Mouse (Mus musculus): ENCODE measurements at regions not wholly inside any gene's neighbourhood (a gene's known extent, or its start where the extent isn't known, plus 50 kb on each side); places are given as distances from the start of the nearest gene placed in this dataset.
A peak's percentile ranks its signal among the peaks of the same experiment; 100 is the strongest.

- DNase-seq (ENCODE audit: low read depth, low spot score), result no peak
These were observed 308.6 kb downstream of the Arl4a start for GRCm38 (mm10) chr12:39729255-39729654.

- DNase-seq (ENCODE audit: low read depth, low spot score), result no peak
These were observed 313.7 kb downstream of the Arl4a start for GRCm38 (mm10) chr12:39724172-39724571.

DNA sequence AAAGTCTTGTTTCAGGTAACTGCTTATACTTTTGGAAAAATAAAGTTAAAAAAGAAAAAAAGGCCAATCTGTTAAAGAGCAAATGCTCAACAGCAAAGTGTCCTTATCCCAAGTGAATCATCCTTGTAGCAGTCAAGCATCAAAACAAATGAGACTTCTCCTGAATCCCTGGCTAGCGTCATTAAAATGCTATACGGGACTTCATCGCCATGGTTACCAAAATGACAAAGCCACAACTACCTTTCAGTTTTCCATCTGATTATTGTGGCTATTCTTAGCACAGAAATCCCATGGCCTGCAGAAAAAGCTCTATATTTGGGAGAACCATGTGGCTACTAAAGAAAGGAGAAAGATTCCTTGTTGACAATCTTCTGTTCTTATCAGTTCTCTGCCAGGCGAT is 322.7 kb downstream of the Arl4a start:
- no peak for DNase-seq (ENCODE audit: low read depth, low spot score)

- DNase-seq (ENCODE audit: low read depth, low spot score), result no peak
These were observed 323.5 kb downstream of the Arl4a start for GRCm38 (mm10) chr12:39714169-39714794.

DNA sequence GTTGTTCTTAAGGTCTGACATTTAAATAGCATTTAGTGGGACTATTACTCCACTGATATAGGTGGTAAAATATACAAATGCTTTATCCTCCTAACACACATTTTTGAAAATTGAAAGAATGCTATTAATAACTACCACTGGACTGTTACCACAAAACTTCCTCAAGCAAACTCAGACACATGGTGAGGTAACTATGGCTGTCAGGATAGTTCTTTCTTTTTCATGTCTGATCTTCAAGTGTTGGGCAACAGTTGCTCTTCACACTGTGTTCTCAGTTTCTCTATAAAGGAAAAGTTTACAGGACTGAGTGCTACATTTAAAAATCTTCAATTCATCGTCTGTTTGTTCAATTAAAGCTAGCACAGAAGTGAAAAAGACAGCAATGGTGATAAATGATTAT is 326.0 kb downstream of the Arl4a start:
- no peak for DNase-seq (ENCODE audit: low read depth, low spot score)

DNA sequence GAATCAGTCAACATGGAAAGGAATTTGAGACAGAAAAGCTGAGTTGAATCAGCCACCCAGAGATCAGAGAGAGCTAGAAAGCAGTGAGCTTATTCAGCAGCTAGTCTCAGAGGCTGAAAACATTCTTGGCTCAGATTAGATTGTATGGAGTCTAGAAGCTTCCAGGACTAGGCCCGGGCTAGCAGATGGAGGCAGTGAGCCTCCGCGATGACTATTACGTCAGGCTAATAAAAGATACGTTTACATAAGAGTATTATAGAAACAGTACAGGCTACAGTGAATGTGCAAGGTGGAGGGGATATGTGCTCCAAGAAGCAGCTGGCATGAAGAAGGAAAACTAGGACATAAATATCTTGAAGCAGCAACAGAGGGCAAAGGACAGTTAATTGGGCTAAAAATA is 328.0 kb downstream of the Arl4a start:
- DNase-seq (ENCODE audit: low read depth, low spot score), result no peak

GRCm38 (mm10) chr12:39697182-39697581 is 340.6 kb downstream of the Arl4a start:
- no peak for DNase-seq (ENCODE audit: low read depth, low spot score)

GRCm38 (mm10) chr12:39695322-39695721 is 342.5 kb downstream of the Arl4a start:
- DNase-seq (ENCODE audit: low read depth, low spot score), result no peak

- DNase-seq (ENCODE audit: low read depth, low spot score), result no peak
These were observed 345.8 kb downstream of the Arl4a start for GRCm38 (mm10) chr12:39692043-39692442.

DNA sequence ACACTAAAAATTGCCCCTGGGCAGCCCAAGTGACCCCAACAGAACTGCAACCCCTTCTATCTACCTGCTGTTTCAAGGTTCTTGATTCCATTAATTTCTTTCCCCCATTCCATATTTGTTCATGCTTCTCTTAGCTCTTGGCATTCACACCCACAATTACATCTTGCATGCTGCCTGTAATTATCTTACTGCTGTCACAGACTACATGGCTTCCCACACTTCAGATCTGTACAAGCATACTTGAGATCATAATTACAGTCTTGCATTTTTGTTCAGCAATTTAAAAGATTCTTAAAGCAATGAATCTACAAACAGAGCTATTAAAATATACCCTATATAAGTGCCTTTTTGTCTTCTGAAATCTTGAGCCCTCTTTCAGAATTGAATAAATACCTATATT is 352.4 kb downstream of the Arl4a start:
- DNase-seq (ENCODE audit: low read depth, low spot score), result no peak

DNA sequence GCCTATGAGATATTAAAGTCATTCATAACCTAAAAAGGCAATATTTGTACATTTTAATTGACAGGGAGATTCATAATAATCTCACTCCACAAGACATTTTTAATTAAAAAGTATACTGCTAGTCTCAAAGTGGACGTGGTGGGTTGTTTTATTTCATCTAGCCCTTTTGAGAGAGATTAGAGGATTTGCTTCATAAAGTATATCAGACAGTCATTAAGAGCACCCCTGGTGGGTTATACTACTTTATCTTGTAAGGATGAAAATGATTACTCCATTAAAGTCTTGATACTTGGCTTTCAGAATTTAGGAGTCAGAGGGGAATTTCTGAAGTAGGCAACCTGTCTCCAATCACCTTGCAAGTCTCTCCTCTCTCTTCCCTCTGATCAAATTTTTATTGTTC is 355.7 kb downstream of the Arl4a start:
- DNase-seq (ENCODE audit: low read depth, low spot score), result no peak

DNA sequence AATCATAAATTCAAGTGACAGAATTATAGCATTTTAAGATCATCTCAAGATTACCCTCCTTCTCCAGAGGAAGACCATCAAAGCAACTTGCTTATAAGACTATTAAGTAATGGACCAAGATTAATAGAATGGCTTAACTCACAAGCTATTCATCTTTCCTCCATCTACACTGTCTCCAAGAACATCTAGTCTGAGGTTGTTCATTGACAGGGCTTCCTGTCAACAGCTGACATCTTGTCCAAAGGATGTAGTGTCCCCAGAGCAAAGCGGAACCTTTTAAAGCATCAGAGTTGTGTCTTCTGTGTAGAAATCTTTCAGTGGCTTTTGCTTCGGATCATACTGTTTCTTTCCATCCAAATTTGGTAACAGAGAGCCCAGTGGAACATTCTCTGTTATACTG is 362.2 kb downstream of the Arl4a start:
- no peak for DNase-seq (ENCODE audit: low read depth, low spot score)

- DNase-seq (ENCODE audit: low read depth, low spot score), result no peak
These were observed 370.1 kb downstream of the Arl4a start for GRCm38 (mm10) chr12:39667701-39668100.

DNA sequence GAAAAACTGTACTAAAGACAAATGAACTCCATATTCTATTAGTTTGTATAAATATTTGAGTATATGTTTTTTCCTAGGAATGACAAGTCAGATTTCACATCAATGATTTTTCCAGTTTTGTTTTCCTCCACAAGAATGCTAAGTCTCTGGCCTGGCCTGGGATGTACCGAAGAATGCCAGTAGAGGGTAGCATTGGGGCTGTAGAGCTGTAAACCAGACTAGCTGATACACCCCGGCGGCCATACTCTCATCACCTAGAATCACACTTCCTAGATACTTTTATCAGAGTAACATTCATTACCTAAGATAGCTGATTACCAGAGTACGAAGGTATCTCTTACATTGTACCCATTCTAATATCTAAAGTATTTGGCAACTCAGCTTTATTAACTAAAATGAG is 372.4 kb downstream of the Arl4a start:
- DNase-seq (ENCODE audit: low read depth, low spot score), result peak; percentile 9

DNA sequence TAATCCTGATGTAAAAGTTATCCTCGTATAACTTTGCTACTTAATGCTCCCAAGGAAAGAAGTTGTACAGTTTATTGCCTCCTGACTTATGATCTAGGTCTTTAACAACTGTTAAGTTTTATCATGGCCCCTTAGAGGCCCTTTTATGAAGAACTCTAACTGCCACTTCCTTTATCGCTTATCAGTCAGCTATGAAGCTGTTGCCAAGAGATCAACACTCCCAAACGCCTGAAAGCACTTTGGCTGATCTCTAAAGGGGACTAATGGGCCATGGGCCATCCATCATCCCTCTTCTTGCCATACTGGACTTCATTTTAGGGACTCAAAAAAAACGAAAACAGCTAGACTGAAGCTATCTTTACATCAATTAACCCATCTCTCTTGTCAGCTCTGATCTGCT is 377.4 kb downstream of the Arl4a start:
- no peak for DNase-seq (ENCODE audit: low read depth, low spot score)

GRCm38 (mm10) chr12:39656606-39657005 is 381.2 kb downstream of the Arl4a start:
- no peak for DNase-seq (ENCODE audit: low read depth, low spot score)

DNA sequence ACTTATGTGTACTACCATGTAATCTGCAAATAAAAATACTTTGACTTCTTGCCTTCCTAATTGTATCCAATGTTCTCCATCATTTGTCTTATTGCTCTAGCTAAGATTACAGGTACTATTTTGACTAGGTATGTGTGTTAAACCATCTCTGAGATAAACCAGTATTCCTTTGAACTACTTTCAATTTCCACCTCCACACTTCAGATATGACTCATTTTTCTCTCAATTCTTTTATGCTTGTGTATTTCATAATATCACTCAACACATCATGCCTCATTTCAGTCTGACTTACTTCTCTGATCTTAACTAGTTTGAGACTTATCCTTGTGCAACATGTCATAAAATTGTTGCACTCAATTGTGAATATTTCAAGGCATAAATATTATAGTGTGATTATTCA is 388.9 kb downstream of the Arl4a start:
- DNase-seq (ENCODE audit: low read depth, low spot score), result no peak

- DNase-seq (ENCODE audit: low read depth, low spot score), result no peak
These were observed 391.3 kb downstream of the Arl4a start for GRCm38 (mm10) chr12:39646556-39646955.

DNA sequence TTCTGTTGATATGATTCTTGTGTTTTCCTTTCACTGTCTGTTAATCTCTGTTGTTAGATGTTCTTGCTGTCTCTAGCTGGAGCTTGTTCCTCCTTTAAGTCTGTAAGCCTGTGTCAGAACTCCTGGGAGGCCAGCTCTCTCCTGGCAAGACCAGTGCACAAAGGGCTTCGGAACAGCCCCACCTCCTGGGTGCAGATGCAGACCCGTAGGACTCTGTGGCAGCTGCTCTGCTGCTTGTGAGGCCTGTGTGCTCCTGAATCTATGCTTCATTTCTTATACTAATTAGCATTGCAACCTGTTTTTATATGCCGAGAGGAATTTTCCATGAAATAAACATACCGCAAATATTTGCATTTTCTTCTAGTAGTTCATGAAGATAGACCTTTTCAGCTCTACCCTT is 392.2 kb downstream of the Arl4a start:
- DNase-seq (ENCODE audit: low read depth, low spot score), result no peak

DNA sequence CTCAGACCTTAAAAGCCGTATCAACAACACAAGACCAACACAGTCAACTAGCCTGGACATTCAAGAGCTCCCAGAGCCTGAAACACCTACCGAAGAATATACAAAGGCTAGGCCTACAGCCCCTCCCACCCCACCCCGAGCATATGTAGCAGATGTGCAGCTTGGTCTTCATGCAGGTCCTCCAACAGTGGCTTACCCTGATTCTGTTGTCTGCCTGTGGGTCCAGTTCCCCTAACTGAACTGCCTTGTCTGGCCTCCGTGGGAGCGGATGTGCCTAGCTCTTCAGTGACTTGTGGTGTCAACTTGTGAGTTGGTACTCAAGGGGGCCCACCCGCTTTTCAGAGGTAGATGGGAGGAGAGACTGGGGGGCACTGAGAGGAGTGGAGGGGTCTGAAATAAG is 398.6 kb downstream of the Arl4a start:
- DNase-seq (ENCODE audit: low read depth, low spot score), result no peak

- no peak for DNase-seq (ENCODE audit: low read depth, low spot score)
These were observed 403.5 kb downstream of the Arl4a start for GRCm38 (mm10) chr12:39634337-39634736.

DNA sequence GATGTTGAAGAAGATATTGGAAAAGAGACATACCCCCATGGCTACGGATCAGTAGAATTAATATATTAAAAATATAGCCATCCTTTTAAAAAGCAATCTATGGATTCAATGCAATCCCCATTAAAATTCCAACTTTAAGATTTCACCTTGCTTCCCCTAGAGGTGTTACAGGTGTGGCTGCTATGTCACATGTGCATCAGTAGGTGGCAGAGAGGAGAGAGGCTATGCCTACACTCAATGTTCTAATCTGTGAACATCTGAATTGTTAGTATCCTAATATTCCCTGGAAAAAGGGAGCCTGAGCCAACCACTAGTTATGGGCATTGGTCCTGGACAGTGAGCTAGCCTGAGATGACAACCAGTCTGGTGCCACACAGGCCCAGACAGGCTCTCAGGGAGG is 416.6 kb downstream of the Arl4a start:
- no peak for DNase-seq (ENCODE audit: low read depth, low spot score)

- no peak for DNase-seq (ENCODE audit: low read depth, low spot score)
These were observed 432.5 kb downstream of the Arl4a start for GRCm38 (mm10) chr12:39605289-39605688.

GRCm38 (mm10) chr12:39604723-39605122 is 433.1 kb downstream of the Arl4a start:
- no peak for DNase-seq (ENCODE audit: low read depth, low spot score)
